Mouse (Mus musculus) intestine, postnatal 0 days (tissue): ENCODE measurements around the gene Anp32a. TPM values are rescaled to one million over a fixed set of nuclear protein-coding genes. Genes with fewer than 3 reads are reported as not detected.

Experiments
- ATAC-seq: fragments of 200-750 bp; cut with Nextera tagmentation; 2 replicates; pipeline ENCODE4 v1.8.0; 2017; ENCODE audit warnings: mild to moderate bottlenecking, moderate TSS enrichment, moderate library complexity
- H3K27ac ChIP-seq: fragments of 300-500 bp; sonication (generic); 2 replicates; pipeline ENCODE4 v1.5.1; 2014; ENCODE audit warnings: mild to moderate bottlenecking, low read depth, low read length, moderate library complexity
- H3K27me3 ChIP-seq: fragments of 300-500 bp; sonication (generic); replicated peaks from 2 replicates; pipeline ENCODE4 v1.6.1; 2014; ENCODE audit warnings: low read length, mixed read lengths; ENCODE audit not compliant: control insufficient read depth, insufficient read depth
- H3K36me3 ChIP-seq: fragments of 300-500 bp; sonication (generic); 2 replicates; pipeline ENCODE4 v1.6.1; 2014; ENCODE audit warnings: mild to moderate bottlenecking, moderate library complexity; ENCODE audit not compliant: control insufficient read depth, insufficient read depth
- H3K4me1 ChIP-seq: fragments of 300-500 bp; sonication (generic); replicated peaks from 2 replicates; pipeline ENCODE4 v1.6.1; 2014; ENCODE audit warnings: antibody characterized with exemption, low read length, mixed read lengths; ENCODE audit not compliant: control insufficient read depth, insufficient read depth
- H3K4me2 ChIP-seq: fragments of 300-500 bp; sonication (generic); replicated peaks from 2 replicates; pipeline ENCODE4 v1.6.1; 2014; ENCODE audit warnings: low read depth, mild to moderate bottlenecking, moderate library complexity
- H3K4me3 ChIP-seq: fragments of 300-500 bp; sonication (generic); 2 replicates; pipeline ENCODE4 v1.5.1; 2014; ENCODE audit warnings: low read depth, low read length
- H3K9ac ChIP-seq: fragments of 300-500 bp; sonication (generic); 2 replicates; pipeline ENCODE4 v1.6.1; 2014; ENCODE audit warnings: mild to moderate bottlenecking, low read depth, low read length
- H3K9me3 ChIP-seq: fragments of 300-500 bp; sonication (generic); 2 replicates; pipeline ENCODE4 v1.6.1; 2016; ENCODE audit warnings: mixed run types; ENCODE audit not compliant: control insufficient read depth
- CTCF ChIP-seq: sonication (generic); IDR thresholded peaks from 2 replicates; pipeline ENCODE4 v1.5.1; 2016; ENCODE audit warnings: low read depth, mild to moderate bottlenecking, control low read depth, antibody characterized with exemption, moderate library complexity
- WGBS: fragments of 180-500 bp; shearing (Covaris S2); extraction: QIAGEN DNeasy Blood & Tissue Kit; methylation state at CpG from one replicate; pipeline ENCODE4 v1.1.7; 2014; 5-methylcytosine and 5-hydroxymethylcytosine counted together
- polyA plus RNA-seq: library from polyadenylated mRNA; unstranded; fragments of >200 nt; fragmentation: Nextera tagmentation; extraction: Ambion mirVana; gene quantifications from 2 replicates; pipeline ENCODE4 v1.2.1, GENCODE M21; 2015

Anp32a gene
- polyA plus RNA-seq, 1 experiment from 2014 or later: 57.4 TPM

GRCm38 (mm10) chr9:62369172-62369571 lies 28.1 kb downstream of the Anp32a start:
- Histone ChIP-seq H3K27ac (no peak overlapping the region), H3K9me3 (no peaks in the 10 kb centered on the region), H3K4me3 (no peak overlapping the region), H3K27me3 (no peaks in the 10 kb centered on the region), H3K4me1 (0 out of 2 replicates have a peak, but pooled peaks cover 16% of the 10 kb centered on the region), H3K9ac (no peak overlapping the region), H3K36me3 (peaks cover 8% of the 10 kb centered on the region; the same call in 1 of the 2 replicates), H3K4me2 (no peak overlapping the region)
- ATAC-seq: no peak
- no peak for TF ChIP-seq CTCF
- WGBS: 63% methylated on average over 6 of the region's 6 CpGs

- no peak for TF ChIP-seq CTCF
- Histone ChIP-seq H3K4me3 (no peak overlapping the region), H3K27me3 (no peaks in the 10 kb centered on the region), H3K27ac (no peak overlapping the region), H3K9me3 (no peaks in the 10 kb centered on the region), H3K9ac (no peak overlapping the region), H3K4me1 (0 out of 2 replicates have a peak, but pooled peaks cover 16% of the 10 kb centered on the region), H3K4me2 (no peak overlapping the region), H3K36me3 (peaks cover 8% of the 10 kb centered on the region; the same call in 1 of the 2 replicates)
- no peak for ATAC-seq
- WGBS: 68% methylated on average over 9 of the region's 9 CpGs
These were observed 29.1 kb downstream of the Anp32a start for GRCm38 (mm10) chr9:62370186-62370585.

- H3K4me2 ChIP-seq: no peak overlapping the region
- WGBS: 65% methylated on average over 6 of the region's 6 CpGs
- no peak overlapping the region for H3K27ac ChIP-seq
- no peaks in the 10 kb centered on the region for H3K27me3 ChIP-seq
- TF ChIP-seq CTCF: peak; percentile 20; the same call in 1 of the 2 replicates
- ATAC-seq: no peak
- no peak overlapping the region for H3K9ac ChIP-seq
- H3K4me1 ChIP-seq: 0 out of 2 replicates have a peak, but pooled peaks cover 16% of the 10 kb centered on the region
- H3K9me3 ChIP-seq: no peaks in the 10 kb centered on the region
- peaks cover 8% of the 10 kb centered on the region; the same call in 1 of the 2 replicates for H3K36me3 ChIP-seq
- H3K4me3 ChIP-seq: no peak overlapping the region
These were observed 29.7 kb downstream of the Anp32a start for GRCm38 (mm10) chr9:62370648-62371280.

GRCm38 (mm10) chr9:62371745-62372555 lies 30.9 kb downstream of the Anp32a start:
- Histone ChIP-seq H3K4me2 (no peak overlapping the region), H3K27me3 (no peaks in the 10 kb centered on the region), H3K9me3 (no peaks in the 10 kb centered on the region), H3K9ac (no peak overlapping the region), H3K4me1 (0 out of 2 replicates have a peak, but pooled peaks cover 12% of the 10 kb centered on the region), H3K36me3 (peaks cover 17% of the 10 kb centered on the region), H3K27ac (no peak overlapping the region; the same call in 1 of the 2 replicates), H3K4me3 (no peak overlapping the region)
- ATAC-seq: no peak
- TF ChIP-seq CTCF: no peak
- 54% methylated on average over 16 of the region's 16 CpGs for WGBS

DNA sequence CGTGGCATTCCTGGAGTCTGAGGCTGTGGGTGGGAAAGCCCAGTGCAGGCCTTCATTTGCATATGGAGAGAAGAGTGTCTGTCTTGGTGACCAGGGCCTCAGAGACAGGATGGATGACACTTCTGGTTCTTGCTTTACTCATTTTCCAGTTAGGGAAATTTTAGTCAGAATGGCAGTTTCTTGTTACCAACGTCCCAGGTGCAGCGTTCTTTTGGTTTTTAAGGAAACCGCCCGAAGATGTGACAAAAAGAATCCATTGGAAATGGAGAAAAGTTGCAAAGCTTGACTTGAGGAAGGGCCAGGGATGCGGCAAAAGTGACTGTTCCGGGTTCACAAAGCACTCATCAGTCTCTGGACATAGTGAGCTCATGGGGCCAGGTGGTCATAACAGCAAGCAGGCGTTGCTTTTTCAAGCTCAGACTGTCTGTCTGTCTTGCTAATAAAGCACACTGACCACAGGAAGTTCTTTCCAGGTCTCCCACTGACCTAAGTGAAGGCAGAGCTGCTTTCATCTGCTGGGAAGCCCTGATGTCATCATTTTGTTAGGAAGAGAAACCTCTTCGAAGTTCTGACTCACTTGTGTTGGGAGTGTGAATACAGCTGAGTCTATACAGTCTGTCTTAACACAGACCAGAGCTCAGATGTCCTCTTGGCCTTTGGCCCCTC lies 31.6 kb downstream of the Anp32a start:
- Histone ChIP-seq H3K4me1 (0 out of 2 replicates have a peak, but pooled peaks cover 12% of the 10 kb centered on the region), H3K9me3 (no peaks in the 10 kb centered on the region), H3K4me2 (no peak overlapping the region), H3K4me3 (no peak overlapping the region), H3K27me3 (no peaks in the 10 kb centered on the region), H3K9ac (no peak overlapping the region), H3K36me3 (peaks cover 23% of the 10 kb centered on the region), H3K27ac (peak overlapping the region; percentile 17)
- ATAC-seq: no peak
- 76% methylated on average over 9 of the region's 9 CpGs for WGBS
- TF ChIP-seq CTCF: no peak
